Mouse (Mus musculus): ENCODE results near the gene Cbfa2t2. TPM values are rescaled to one million over a fixed set of nuclear protein-coding genes. Genes with fewer than 3 reads are reported as not detected.
"Not testable (repeated sequence)": the region's sequence is repeated elsewhere in the genome, so short reads cannot be mapped to it uniquely, and the experiment has no call there.

The Cbfa2t2 gene
- polyA plus RNA-seq, 1 experiment from 2014 or later = 43.6 TPM

GRCm38 (mm10) chr2:154465914-154466335, 29.6 kb downstream of the Cbfa2t2 start:
- Histone ChIP-seq H3K27me3 (ENCODE audit: control insufficient read depth, insufficient read depth, low read length) (no peaks in the 10 kb centered on the region), H3K36me3 (ENCODE audit: control insufficient read depth, insufficient read depth, low read length) (no peaks in the 10 kb centered on the region), H3K4me2 (replicated peaks; ENCODE audit: low read depth, low read length) (no peak overlapping the region), H3K4me3 (ENCODE audit: low read depth, low read length) (no peak overlapping the region), H3K27ac (ENCODE audit: low read length) (no peak overlapping the region), H3K9me3 (ENCODE audit: control insufficient read depth, low read depth, low read length) (no peaks in the 10 kb centered on the region), H3K9ac (replicated peaks; ENCODE audit: low read depth, low read length) (no peak overlapping the region), H3K4me1 (ENCODE audit: control insufficient read depth, insufficient read depth, low read length) (peaks cover 4% of the 10 kb centered on the region)
- no peak for ATAC-seq (ENCODE audit: insufficient number of reproducible peaks, insufficient read depth, low FRiP score, low read depth)
- 87% methylated on average over 1 of the region's 1 CpGs for WGBS

- WGBS = 85% methylated on average over 5 of the region's 5 CpGs
- Histone ChIP-seq H3K36me3 (ENCODE audit: control insufficient read depth, insufficient read depth, low read length) (no peaks in the 10 kb centered on the region), H3K4me3 (ENCODE audit: low read depth, low read length) (no peak overlapping the region)
Measured at GRCm38 (mm10) chr2:154467139-154467538, 30.9 kb downstream of the Cbfa2t2 start.

GRCm38 (mm10) chr2:154474251-154475061, 38.2 kb downstream of the Cbfa2t2 start:
- Histone ChIP-seq H3K9me3 (ENCODE audit: control insufficient read depth, low read depth, low read length) (no peaks in the 10 kb centered on the region), H3K27me3 (ENCODE audit: control insufficient read depth, insufficient read depth, low read length) (no peaks in the 10 kb centered on the region), H3K9ac (replicated peaks; ENCODE audit: low read depth, low read length) (no peak overlapping the region), H3K27ac (ENCODE audit: low read length) (no peak overlapping the region), H3K4me2 (replicated peaks; ENCODE audit: low read depth, low read length) (no peak overlapping the region), H3K4me3 (ENCODE audit: low read depth, low read length) (no peak overlapping the region), H3K36me3 (ENCODE audit: control insufficient read depth, insufficient read depth, low read length) (no peaks in the 10 kb centered on the region), H3K4me1 (ENCODE audit: control insufficient read depth, insufficient read depth, low read length) (0 out of 2 replicates have a peak, but pooled peaks cover 5% of the 10 kb centered on the region)
- no peak for ATAC-seq (ENCODE audit: insufficient number of reproducible peaks, insufficient read depth, low FRiP score, low read depth)
- WGBS = 76% methylated on average over 1 of the region's 1 CpGs

More at GRCm38 (mm10) chr2:154467139-154467538, 30.9 kb downstream of the Cbfa2t2 start:
- Histone ChIP-seq H3K9me3 (ENCODE audit: control insufficient read depth, low read depth, low read length) (no peaks in the 10 kb centered on the region), H3K4me2 (replicated peaks; ENCODE audit: low read depth, low read length) (no peak overlapping the region), H3K27me3 (ENCODE audit: control insufficient read depth, insufficient read depth, low read length) (no peaks in the 10 kb centered on the region), H3K9ac (replicated peaks; ENCODE audit: low read depth, low read length) (no peak overlapping the region), H3K27ac (ENCODE audit: low read length) (no peak overlapping the region), H3K4me1 (ENCODE audit: control insufficient read depth, insufficient read depth, low read length) (peaks cover 2% of the 10 kb centered on the region; the same call in 1 of the 2 replicates)
- no peak for ATAC-seq (ENCODE audit: insufficient number of reproducible peaks, insufficient read depth, low FRiP score, low read depth)

- H3K4me3 ChIP-seq (ENCODE audit: low read depth, low read length) = no peak overlapping the region
- H3K9me3 ChIP-seq (ENCODE audit: control insufficient read depth, low read depth, low read length) = no peaks in the 10 kb centered on the region
- 0 out of 2 replicates have a peak, but pooled peaks cover 5% of the 10 kb centered on the region for H3K4me1 ChIP-seq (ENCODE audit: control insufficient read depth, insufficient read depth, low read length)
- no peak overlapping the region for H3K9ac ChIP-seq (replicated peaks; ENCODE audit: low read depth, low read length)
- H3K27me3 ChIP-seq (ENCODE audit: control insufficient read depth, insufficient read depth, low read length) = no peaks in the 10 kb centered on the region
- H3K27ac ChIP-seq (ENCODE audit: low read length) = no peak overlapping the region
- ATAC-seq (ENCODE audit: insufficient number of reproducible peaks, insufficient read depth, low FRiP score, low read depth) = no peak
- H3K36me3 ChIP-seq (ENCODE audit: control insufficient read depth, insufficient read depth, low read length) = no peaks in the 10 kb centered on the region
- WGBS = 75% methylated on average over 1 of the region's 1 CpGs
- no peak overlapping the region for H3K4me2 ChIP-seq (replicated peaks; ENCODE audit: low read depth, low read length)
Measured at GRCm38 (mm10) chr2:154475062-154475349, 38.7 kb downstream of the Cbfa2t2 start.

- no peak for ATAC-seq (ENCODE audit: insufficient number of reproducible peaks, insufficient read depth, low FRiP score, low read depth)
- H3K9ac ChIP-seq (replicated peaks; ENCODE audit: low read depth, low read length) = no peak overlapping the region
Measured at GRCm38 (mm10) chr2:154475861-154476260, 39.6 kb downstream of the Cbfa2t2 start.

GRCm38 (mm10) chr2:154477028-154477427, 40.7 kb downstream of the Cbfa2t2 start:
- H3K4me2 ChIP-seq (replicated peaks; ENCODE audit: low read depth, low read length) = no peak overlapping the region
- no peak for ATAC-seq (ENCODE audit: insufficient number of reproducible peaks, insufficient read depth, low FRiP score, low read depth)
- no peaks in the 10 kb centered on the region for H3K27me3 ChIP-seq (ENCODE audit: control insufficient read depth, insufficient read depth, low read length)
- no peak overlapping the region for H3K27ac ChIP-seq (ENCODE audit: low read length)
- H3K36me3 ChIP-seq (ENCODE audit: control insufficient read depth, insufficient read depth, low read length) = no peaks in the 10 kb centered on the region
- 0 out of 2 replicates have a peak, but pooled peaks cover 7% of the 10 kb centered on the region for H3K4me1 ChIP-seq (ENCODE audit: control insufficient read depth, insufficient read depth, low read length)
- 79% methylated on average over 3 of the region's 3 CpGs for WGBS
- H3K9ac ChIP-seq (replicated peaks; ENCODE audit: low read depth, low read length) = no peak overlapping the region
- H3K4me3 ChIP-seq (ENCODE audit: low read depth, low read length) = no peak overlapping the region
- H3K9me3 ChIP-seq (ENCODE audit: control insufficient read depth, low read depth, low read length) = no peaks in the 10 kb centered on the region

More at GRCm38 (mm10) chr2:154475861-154476260, 39.6 kb downstream of the Cbfa2t2 start:
- Histone ChIP-seq H3K4me1 (ENCODE audit: control insufficient read depth, insufficient read depth, low read length) (0 out of 2 replicates have a peak, but pooled peaks cover 5% of the 10 kb centered on the region), H3K36me3 (ENCODE audit: control insufficient read depth, insufficient read depth, low read length) (no peaks in the 10 kb centered on the region), H3K9me3 (ENCODE audit: control insufficient read depth, low read depth, low read length) (no peaks in the 10 kb centered on the region), H3K4me2 (replicated peaks; ENCODE audit: low read depth, low read length) (no peak overlapping the region), H3K27me3 (ENCODE audit: control insufficient read depth, insufficient read depth, low read length) (no peaks in the 10 kb centered on the region), H3K27ac (ENCODE audit: low read length) (no peak overlapping the region), H3K4me3 (ENCODE audit: low read depth, low read length) (no peak overlapping the region)
- WGBS = 93% methylated on average over 7 of the region's 7 CpGs

- no peak overlapping the region for H3K27ac ChIP-seq (ENCODE audit: low read length)
- no peaks in the 10 kb centered on the region for H3K27me3 ChIP-seq (ENCODE audit: control insufficient read depth, insufficient read depth, low read length)
- H3K9me3 ChIP-seq (ENCODE audit: control insufficient read depth, low read depth, low read length) = no peaks in the 10 kb centered on the region
- H3K36me3 ChIP-seq (ENCODE audit: control insufficient read depth, insufficient read depth, low read length) = no peaks in the 10 kb centered on the region
- H3K4me3 ChIP-seq (ENCODE audit: low read depth, low read length) = no peak overlapping the region
- H3K9ac ChIP-seq (replicated peaks; ENCODE audit: low read depth, low read length) = no peak overlapping the region
- no peak overlapping the region for H3K4me2 ChIP-seq (replicated peaks; ENCODE audit: low read depth, low read length)
- H3K4me1 ChIP-seq (ENCODE audit: control insufficient read depth, insufficient read depth, low read length) = 0 out of 2 replicates have a peak, but pooled peaks cover 5% of the 10 kb centered on the region
- ATAC-seq (ENCODE audit: insufficient number of reproducible peaks, insufficient read depth, low FRiP score, low read depth) = no peak
Measured at GRCm38 (mm10) chr2:154491788-154492187, 55.5 kb downstream of the Cbfa2t2 start.

GRCm38 (mm10) chr2:154493559-154493958, 57.3 kb downstream of the Cbfa2t2 start:
- H3K4me3 ChIP-seq (ENCODE audit: low read depth, low read length); H3K36me3 ChIP-seq (ENCODE audit: control insufficient read depth, insufficient read depth, low read length); H3K27ac ChIP-seq (ENCODE audit: low read length); H3K9ac ChIP-seq (replicated peaks; ENCODE audit: low read depth, low read length); ATAC-seq (ENCODE audit: insufficient number of reproducible peaks, insufficient read depth, low FRiP score, low read depth); H3K9me3 ChIP-seq (ENCODE audit: control insufficient read depth, low read depth, low read length); H3K4me1 ChIP-seq (ENCODE audit: control insufficient read depth, insufficient read depth, low read length); H3K27me3 ChIP-seq (ENCODE audit: control insufficient read depth, insufficient read depth, low read length); H3K4me2 ChIP-seq (replicated peaks; ENCODE audit: low read depth, low read length): not testable (repeated sequence)
- 58% methylated on average over 2 of the region's 2 CpGs for WGBS
